Mouse (Mus musculus): Measurements from ENCODE around the gene Immp2l.
"Not testable (repeated sequence)": the region's sequence is repeated elsewhere in the genome, so short reads cannot be mapped to it uniquely, and the experiment has no call there.

The Immp2l gene

DNA sequence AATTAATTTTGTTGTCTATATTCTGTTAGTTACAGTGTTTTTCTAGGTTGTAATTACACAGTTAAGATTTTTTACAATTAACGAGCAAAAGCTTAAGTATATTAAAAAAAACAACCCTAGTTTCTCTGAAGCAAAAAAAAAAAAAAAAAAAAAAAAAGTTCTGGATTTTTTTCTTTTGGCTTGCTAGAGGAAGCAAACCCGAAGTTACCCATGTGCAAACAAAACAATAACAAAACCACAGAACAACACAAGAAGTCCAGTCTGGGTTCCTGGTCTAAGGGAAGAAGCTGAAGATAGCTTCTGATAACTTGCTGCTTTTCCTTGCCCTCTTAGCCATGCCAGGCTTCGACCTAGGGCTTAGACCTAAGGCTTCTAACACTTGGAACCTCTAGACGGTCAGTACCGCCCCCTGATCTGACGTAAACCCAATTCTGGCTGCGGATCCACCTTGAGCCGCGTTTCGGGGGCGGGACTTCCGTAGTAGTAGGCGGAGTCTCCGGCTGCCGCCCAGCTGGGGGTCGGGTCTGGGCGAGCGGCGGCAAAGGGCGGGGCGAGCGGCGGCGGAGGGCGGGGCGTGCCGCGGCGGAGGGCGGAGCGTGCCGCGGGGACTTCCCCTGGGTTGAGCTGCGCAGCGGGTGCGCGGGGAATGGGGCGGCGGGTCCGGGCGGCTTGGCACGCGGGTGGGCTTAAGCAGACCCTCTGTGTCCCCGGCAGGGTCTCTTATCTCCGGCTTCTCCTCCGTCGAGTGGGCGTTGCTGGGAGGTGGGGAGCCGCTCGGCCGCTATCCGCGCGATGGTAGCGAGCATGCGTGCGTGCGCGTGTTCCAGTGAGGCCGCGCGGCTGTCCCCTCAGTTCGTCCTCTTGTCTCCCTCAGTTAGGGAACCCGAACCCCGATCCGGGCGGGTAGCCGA, at the start of gene Immp2l:
TSS of gene Immp2l (plus strand) at position 580 of the 911 bp plus-strand sequence.
- in situ Hi-C loops (cut with MboI, MseI): loop anchor here (5.0 kb wide), 1 partner anchor 786 kb away; no protein-coding TSS in a partner anchor

DNA sequence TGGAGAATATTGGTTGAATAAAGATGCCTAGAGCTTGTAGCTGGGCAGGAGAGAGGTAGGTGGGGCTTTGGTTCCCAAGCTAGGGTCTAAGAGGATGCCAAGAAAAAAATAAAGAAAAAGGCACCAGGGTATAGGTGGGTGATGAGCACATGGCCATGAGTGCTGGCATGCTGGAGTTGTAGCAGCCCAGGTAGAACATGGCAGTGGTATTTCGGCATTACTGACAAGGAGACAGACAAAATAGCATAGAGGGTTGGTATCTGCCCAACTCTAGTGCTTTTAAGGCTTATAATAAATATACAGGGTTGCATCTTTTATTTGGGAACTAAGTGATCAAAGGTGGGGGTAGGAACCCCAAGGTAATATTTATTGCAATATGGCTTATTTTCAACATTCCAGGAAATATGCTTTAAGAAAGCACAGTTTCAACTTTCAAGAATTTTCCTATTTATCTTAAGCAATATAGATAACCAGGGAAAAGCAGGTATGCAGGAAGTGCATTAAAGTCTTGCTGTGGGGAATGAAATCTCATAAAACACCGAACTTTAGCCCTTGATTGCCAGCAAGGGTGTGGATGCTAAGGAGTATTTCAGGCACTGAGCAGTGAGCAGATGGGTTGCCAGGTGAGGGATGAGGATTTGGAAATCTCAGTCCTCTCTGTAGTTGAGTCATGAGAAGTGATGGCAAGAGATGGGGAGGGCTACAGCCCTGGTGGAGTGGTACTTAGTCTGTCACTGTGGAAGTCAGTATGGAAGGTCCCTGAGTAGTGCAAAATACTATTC, 45.0 kb upstream of the Immp2l start:
- in situ Hi-C loops (cut with MboI, MseI): no loop called here

DNA sequence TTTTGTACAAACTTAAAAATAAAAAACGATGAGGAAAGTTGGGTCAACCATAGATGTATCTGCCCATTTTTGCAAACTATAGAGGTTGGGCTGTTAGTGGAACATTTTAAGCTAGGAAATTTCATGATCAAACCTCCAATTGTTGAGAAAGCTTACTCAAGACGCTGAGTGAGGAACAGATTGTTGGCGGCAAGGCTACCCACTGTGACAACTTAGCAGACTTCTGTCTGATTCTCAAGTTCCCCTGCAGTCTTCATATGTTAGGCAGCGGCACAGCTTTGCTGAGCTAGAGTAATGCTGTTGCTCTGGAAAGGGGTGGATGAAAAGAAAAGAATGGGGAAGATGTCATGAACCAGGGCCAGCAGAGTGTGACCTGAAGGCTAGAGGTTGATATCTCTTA, 44.2 kb upstream of the Immp2l start:
- in situ Hi-C loops (cut with MboI, MseI): no loop called here

DNA sequence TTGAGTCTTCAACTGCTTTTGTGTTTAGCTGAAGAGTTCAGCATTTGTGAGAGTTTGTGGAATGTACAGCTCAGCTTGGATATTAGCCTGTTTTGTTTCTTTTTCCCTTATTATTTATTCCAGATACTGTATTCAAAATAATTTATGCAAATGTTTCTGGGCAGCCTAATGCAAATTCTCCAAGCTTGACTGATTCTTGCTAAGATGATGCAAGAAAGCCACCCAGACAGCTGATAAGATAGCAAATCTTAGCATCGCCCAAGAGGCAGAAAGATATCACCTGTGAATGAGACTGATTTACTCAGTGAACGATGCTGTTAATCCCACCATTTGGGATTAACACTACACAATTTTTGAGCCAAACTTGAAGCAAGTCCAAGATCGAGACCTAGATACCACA, 43.7 kb upstream of the Immp2l start:
- in situ Hi-C loops (cut with MboI, MseI): no loop called here

DNA sequence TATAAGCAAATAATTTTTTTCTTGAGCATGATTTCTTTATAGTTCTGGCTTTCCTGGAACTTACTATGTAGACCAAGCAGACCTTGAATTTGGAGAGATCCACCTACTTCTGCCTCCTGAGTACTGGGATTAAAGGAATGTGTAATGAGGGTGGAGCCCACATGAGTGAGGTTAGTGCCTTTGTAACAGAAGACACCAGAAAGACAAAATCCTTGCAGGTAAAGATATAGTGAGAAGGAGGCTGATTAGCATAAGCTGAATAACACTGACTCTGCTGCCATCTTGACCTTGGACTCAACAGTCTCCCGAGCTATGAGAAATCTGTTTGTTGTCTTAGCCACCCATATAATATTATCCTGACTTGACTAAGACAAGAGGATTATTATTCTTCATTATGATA, 40.9 kb upstream of the Immp2l start:
- in situ Hi-C loops (cut with MboI, MseI): no loop called here

DNA sequence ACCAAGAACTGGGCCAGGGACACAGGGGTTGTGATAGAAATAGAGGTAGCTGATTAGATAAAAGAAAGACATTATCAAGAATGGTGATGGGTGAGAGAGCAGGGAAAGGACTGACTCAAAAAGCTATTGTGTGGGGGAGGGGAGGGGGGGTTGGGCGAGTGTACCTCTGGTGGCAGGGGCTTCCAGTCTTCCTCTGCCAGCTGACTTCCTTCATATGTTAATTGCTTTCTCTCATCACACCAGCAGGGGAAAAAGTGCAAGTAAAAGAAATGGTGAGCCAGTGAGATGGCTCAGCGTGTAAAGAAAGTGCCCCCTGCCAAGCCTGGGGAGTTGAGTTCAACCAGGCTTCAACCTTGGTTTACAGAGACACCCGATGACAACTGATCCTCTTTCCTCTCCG, 39.2 kb upstream of the Immp2l start:
- in situ Hi-C loops (cut with MboI, MseI): no loop called here

DNA sequence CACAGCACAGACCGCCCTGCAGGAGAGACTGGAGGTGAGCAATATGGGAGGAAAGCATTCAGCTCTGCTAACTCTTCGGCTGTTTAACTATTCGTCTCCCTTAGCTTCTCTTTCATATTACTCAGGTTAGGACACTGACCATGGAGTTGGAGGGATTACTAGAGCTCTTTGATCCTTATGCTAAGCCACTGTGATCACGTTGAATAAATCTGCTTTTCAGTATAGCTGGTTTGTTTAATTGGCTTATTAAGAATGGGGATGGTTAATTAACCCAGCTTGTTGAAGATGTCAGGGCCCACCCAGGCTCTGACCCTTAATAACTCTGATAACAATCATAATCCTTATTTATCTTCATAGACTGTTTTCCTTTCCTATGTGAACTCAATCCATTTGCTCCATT, 38.1 kb upstream of the Immp2l start:
- in situ Hi-C loops (cut with MboI, MseI): no loop called here

DNA sequence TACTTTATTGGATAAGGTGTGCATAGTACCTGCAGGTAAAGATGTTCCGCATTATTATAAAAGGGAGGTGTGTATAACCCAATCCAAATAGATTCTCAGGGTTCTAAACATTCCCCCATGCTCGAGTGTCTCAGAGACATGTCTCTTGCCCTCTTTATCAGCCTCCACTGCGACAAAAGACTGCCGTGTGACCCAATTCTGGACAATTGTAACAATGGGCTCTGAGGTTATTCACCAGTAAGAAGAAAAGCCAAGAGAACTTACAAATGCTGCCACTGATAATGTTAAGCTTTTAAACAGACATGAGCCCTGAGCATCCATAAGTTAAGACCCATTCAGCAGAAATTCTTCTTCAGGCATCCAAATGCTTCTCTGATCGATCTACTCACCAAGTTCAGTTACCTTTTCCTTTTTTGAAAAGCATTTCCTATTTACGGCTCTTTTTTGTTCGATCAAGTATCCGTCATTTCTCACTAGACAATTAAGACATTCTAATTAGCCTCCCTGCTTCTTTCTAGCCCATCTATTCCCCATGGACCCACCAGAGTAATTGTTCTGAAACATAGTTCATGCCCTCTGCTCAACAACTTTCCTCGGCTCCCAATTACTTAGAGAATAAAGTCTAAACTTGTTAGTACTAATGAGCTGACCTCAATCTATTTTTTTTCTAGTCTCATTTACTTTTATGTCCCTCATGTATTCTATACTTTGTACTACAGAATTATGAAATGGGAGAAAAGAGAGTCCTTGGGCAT, 35.4 kb upstream of the Immp2l start:
- in situ Hi-C loops (cut with MboI, MseI): no loop called here

DNA sequence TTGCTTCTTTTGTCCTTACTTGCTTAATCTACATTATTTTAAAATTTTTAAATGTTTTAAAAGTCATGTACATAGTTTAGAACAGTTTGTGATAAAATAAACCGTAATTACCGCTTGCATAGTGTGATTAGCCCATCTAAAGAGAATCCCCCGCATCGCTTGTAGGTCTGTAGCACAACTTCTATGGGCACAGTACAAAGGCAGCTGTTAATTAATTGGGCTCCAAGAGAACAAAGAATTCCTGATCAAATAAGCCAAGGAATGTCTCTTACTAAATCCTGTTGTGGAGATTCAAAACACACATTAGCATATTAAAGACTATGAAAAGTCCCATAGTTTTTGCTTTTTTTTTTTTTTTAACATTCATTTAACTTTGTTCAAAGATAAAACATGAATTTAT, 32.2 kb upstream of the Immp2l start:
- in situ Hi-C loops (cut with MboI, MseI): no loop called here

DNA sequence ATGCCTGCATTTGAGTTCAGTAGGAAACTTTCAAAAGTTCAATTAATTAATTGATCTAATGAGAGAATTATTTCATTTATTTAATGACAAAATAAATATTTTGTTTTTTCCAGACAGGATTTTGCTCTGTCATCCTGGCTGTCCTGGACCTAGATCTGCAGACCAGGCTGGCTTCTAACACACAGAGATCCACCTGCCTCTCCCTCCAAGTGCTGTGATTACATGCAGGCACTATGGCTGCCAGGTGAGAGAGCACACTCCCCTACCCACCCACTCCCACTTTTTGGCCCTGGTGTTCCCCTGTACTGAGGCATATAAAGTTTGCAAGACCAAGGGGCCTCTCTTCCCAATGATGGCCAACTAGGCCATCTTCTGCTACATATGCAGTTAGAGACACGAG, 31.7 kb upstream of the Immp2l start:
- in situ Hi-C loops (cut with MboI, MseI): not testable (repeated sequence)

DNA sequence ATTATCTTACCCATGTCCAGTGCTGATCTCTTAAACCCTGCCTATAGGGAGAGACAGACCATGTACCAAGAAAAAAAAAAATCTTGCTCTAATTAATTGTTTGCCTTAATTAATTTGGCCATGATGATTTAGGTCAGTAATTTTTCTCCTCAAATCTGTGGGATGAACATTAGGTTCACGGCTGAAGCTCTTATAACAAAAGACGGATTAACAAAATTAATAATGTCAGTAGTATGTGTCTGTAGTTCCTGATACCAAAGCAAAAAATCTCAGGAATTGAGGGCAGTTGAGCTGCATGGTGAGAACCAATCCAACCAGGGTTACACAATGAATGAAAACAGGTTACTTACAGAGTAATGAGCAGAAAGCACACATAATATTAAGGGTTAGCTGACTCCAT, 29.0 kb upstream of the Immp2l start:
- in situ Hi-C loops (cut with MboI, MseI): no loop called here

DNA sequence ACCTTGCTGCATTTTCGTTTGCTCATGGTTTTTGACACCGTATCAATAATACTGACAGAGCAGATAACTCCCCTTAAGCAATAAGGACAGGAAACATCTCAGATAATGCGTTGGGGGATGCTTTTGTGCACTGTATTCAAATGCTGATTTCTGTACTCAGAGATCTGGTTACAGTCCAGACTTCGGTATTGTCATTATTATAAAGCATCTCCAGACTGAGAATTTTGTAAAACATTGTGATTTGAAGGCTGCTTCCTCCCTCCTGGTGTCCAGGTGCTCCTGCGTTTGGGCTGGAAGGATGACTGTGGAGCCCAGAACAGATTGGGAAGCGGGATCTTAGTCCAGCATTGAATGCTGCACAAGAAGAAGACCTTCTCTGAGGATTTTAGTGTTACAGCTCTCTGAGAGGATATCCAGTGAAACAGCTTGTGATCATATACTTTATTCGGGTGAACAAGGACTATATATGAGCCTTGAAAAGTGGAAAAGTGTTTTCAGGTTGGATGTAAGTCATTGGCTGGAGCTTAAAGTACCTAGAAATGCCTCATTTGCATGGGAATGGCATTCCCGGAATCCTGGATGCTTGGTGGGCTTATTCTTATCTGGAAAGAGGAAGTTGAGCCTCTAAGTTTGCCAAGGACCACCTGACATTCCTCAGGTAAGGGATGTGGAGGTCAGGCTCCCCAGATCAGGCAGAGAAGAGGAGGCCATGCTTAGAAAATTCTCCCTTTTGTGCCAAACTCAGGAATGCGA, 28.1 kb upstream of the Immp2l start:
- in situ Hi-C loops (cut with MboI, MseI): no loop called here

DNA sequence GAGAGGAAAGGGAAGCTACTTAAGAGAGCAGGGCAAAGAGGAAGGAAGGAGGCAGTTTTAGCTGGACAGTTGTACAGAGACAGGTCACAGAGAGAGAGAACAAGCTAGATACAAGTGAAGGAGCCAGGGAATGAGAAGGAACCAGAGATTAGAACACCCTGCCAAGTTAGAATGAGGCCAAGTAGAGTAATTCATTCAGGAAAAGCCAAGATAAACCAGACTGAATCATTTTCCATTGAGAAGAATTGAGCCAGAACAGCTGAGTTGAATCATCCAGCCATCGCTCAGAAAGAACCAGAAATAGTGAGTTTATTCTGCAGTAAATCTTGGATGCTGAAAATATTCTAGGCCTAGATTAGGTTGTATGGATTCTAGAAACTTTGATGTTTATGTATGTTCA, 1.4 kb upstream of the Immp2l start:
- in situ Hi-C loops (cut with MboI, MseI): loop anchor here (5.0 kb wide), 1 partner anchor 785 kb away; no protein-coding TSS in a partner anchor

DNA sequence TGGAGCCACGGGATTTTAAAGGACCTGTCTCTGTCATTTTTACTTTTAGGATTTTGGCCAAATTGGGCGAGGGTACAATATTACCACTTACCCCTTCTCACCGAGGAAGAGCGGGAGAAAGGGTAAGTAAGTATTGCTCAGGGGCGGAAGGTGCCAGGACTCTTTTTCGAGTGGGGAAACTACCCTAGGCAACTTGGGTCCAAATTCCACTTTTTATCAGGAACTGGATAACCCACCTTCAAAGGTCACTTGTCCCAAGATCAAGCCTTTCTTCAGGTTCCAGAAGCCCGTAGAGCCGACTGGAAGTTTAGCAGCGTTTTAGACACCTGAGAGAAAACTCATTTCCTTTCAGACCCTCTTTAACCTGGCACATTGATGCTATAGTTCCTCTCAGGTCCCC, 622 bp downstream of the Immp2l start:
- in situ Hi-C loops (cut with MboI, MseI): loop anchor here (5.0 kb wide), 1 partner anchor 787 kb away; no protein-coding TSS in a partner anchor

DNA sequence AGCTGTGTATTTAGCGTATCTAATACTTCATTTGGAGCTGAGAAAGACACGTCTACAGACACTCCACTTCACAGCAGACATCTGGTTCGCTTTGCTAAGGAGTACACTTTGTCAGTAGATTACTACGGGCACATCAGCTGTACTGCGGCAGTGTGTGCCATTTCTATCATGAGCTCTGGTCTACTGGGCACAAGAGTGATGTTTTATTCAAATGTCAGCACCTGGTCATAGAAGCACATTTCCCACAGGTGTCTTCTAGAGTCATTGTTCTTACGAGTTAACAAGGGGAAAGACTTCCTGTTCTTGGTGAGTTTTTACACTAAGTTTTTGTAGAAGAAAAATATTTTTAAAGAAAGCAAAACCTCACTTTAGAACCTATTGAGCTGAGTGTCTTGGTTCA, 3.6 kb downstream of the Immp2l start:
- in situ Hi-C loops (cut with MboI, MseI): no loop called here

DNA sequence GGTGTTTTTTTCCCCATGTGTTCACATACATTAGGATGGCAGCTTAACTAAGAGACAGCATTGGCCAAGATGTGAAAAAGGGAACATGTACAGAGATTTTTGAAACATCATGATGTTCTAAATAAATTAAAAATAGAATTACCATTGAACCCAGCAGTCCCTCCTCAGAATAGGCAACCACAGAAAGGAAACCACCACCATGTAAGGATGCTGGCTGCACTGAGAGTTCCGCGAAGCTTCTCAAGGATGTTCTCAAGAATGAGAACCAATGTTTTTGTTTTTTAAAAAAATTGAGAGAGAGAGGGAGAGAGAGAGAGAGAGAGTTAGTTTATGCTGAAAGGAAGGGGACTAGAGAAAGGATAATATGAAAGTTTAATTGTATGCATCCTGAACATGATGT, 7.2 kb downstream of the Immp2l start:
- in situ Hi-C loops (cut with MboI, MseI): no loop called here

DNA sequence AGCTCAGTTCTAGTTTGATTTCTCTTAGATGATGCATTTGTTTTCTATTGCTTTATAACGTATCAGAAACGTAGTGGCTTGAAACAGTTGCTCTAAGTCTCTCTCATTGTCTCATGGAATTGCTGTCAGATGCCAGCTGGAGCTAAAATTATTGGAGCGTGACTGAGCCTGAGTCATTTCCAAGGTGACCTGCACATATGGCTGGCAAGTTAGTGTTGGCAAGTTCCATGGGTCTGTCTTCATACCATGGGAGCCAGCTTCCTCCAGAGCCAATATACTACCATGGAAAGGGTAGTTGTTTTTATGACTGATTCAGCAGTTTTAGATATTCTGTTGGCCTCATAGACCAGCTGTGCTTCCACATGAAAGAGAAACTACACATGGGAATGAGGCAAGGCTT, 9.3 kb downstream of the Immp2l start:
- in situ Hi-C loops (cut with MboI, MseI): no loop called here

DNA sequence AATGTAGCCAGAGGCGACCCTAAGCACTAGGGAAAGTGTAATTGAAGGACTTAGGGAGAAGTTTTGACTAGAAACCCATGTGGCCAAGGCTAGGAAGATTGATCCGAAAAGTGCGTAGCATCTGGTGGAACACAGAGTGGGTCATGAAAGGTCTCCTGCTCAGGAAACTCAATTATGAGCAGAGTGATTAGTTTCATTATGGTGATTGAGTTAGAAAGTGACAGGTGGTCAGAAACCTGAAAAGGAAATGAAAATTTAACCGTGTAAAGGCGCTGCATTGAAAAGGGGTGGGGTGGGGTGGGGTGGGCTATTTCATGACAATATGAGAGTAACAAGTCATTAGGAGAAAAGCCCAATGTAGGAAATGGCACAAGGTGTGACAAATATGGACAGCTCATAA, 15.9 kb downstream of the Immp2l start:
- in situ Hi-C loops (cut with MboI, MseI): no loop called here

DNA sequence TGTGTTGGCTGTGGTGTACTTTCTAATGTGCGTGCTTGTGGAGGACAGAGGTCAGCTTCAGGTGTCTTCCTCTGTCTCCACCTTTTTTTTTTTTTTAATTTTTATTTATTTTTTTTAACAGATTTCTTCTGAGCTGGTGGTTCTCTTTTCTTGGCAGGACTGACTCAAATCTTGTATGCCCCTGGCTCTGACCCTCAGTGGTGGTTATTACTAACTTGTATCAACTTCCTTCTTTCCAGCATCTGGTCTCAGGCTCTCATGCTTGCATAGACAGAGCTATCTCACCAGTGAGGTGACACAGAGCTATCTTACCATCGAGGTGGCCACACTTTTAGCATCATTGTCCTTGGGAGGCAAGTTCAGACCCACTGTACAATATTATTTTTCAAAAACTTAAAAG, 17.8 kb downstream of the Immp2l start:
- in situ Hi-C loops (cut with MboI, MseI): no loop called here

DNA sequence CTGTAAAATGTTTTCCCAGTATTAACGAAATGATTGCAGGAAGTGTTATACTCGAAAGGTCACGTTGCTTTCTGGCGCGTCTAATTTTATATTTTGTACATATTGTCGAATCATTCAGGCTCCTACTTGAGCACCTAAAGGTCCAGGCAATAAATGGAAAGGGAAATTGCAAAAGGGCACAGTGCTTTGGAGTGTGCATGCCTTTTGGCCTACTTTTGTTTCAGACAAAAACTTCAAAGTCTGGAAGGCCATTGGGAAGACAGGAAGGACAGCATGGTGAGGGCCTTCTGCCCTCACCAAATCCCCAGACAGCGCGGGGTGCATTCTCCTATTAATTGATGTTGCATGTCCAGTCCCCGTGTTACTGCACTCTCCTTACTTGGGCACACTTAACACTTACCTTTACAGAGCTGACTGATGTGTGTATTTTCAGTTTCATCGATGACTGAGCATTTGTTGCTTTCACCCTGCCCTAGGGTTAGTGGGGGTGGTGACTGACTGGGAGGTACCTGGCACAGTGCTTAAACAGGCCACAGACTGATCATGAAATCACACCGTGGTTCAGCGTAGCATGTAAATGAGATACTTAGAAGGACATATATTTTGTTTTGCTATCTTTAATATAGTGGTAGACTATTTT, 20.7 kb downstream of the Immp2l start:
- in situ Hi-C loops (cut with MboI, MseI): no loop called here

Measured in regulatory T cell (primary cell).